Mouse (Mus musculus) embryonic fibroblast, embryonic 13.5 days (primary cell): ENCODE data around the gene Snrpa1.

ENCODE experiments used
- CTCF ChIP-seq: IDR thresholded peaks from 2 replicates; pipeline ENCODE4 v1.5.1; 2011; ENCODE audit warnings: mild to moderate bottlenecking, control low read depth, low read length, moderate library complexity, borderline replicate concordance; ENCODE audit not compliant: insufficient read depth
- POLR2A ChIP-seq: IDR thresholded peaks from 2 replicates; pipeline ENCODE4 v1.6.1; 2011; ENCODE audit warnings: low read depth, mild to moderate bottlenecking, control low read depth, low read length, moderate library complexity

DNA sequence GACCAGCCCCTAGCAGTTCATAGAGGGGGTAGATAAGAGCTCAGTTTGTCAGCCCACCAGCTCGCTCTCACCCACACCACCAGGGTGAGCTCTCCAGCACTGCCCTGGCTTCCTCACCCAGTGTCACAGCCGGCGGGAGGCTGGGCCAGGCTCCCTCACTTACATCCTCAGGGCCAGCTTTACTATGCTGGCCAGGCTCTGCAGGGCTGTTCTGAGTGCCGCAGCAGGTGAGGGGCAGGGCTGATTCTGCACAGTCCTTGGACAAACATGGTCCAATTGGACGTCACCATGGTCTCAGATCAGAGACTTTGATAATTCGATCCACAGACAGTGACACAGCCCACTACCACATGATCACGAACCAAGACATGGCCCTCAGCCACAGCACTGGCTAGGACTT is 32.8 kb downstream of the Snrpa1 start:
- no peak for TF ChIP-seq POLR2A
- no peak for TF ChIP-seq CTCF
